Mouse (Mus musculus) brain, embryonic 14.5 days (tissue): ENCODE measurements around the gene Ccng1.

Experiments used
- CTCF ChIP-seq: fragments of 200-500 bp; IDR thresholded peaks from 2 replicates; pipeline ENCODE4 v1.5.1; 2012; ENCODE audit warnings: inconsistent platforms, mild to moderate bottlenecking, moderate library complexity, borderline replicate concordance; ENCODE audit not compliant: insufficient read depth, insufficient read length; ENCODE audit errors: extremely low read depth
- POLR2A ChIP-seq: fragments of 200-500 bp; IDR thresholded peaks from 2 replicates; pipeline ENCODE4 v1.6.1; 2012; ENCODE audit warnings: mild to moderate bottlenecking, inconsistent platforms, borderline replicate concordance; ENCODE audit not compliant: poor library complexity, insufficient read depth, insufficient read length, severe bottlenecking; ENCODE audit errors: extremely low read depth

- TF ChIP-seq POLR2A (peak; percentile 16; the same call in 1 of the 2 replicates), CTCF (no peak)
These were observed 21.6 kb downstream of the Ccng1 start, which contains the start of the genes Hmmr and Nudcd2 for GRCm38 (mm10) chr11:40733339-40734174.
